Mouse (Mus musculus): ENCODE measurements around the gene AI837181. TPM values are rescaled to one million over a fixed set of nuclear protein-coding genes. Genes with fewer than 3 reads are reported as not detected.

AI837181 gene
- total RNA-seq, 2 experiments from 2014 or later = 60.8 to 63.3 TPM

GRCm38 (mm10) chr19:5410641-5411040 lies 14.3 kb upstream of the AI837181 start:
- intact Hi-C loops (cut with DNase I) = no loop called here
- no peak for DNase-seq (ENCODE audit: low spot score in 2 of 2)

GRCm38 (mm10) chr19:5411961-5412360 lies 13.0 kb upstream of the AI837181 start:
- intact Hi-C loops (cut with DNase I) = no loop called here

GRCm38 (mm10) chr19:5413840-5414239 lies 11.1 kb upstream of the AI837181 start:
- DNase-seq (ENCODE audit: low spot score in 2 of 2) = no peak
- intact Hi-C loops (cut with DNase I) = no loop called here

More at GRCm38 (mm10) chr19:5411961-5412360, 13.0 kb upstream of the AI837181 start:
- DNase-seq (ENCODE audit: low spot score in 2 of 2) = no peak

GRCm38 (mm10) chr19:5414534-5414957 lies 10.4 kb upstream of the AI837181 start:
- peak in 1 of 2 experiments; percentile 73 for DNase-seq (ENCODE audit: low spot score in 2 of 2)
- intact Hi-C loops (cut with DNase I) = no loop called here

- no peak for DNase-seq (ENCODE audit: low spot score in 2 of 2)
- intact Hi-C loops (cut with DNase I) = no loop called here
Observed at GRCm38 (mm10) chr19:5418750-5419466, 6.0 kb upstream of the AI837181 start.

- intact Hi-C loops (cut with DNase I) = no loop called here
Observed at GRCm38 (mm10) chr19:5419630-5420029, 5.3 kb upstream of the AI837181 start.

GRCm38 (mm10) chr19:5420579-5420978 lies 4.4 kb upstream of the AI837181 start:
- DNase-seq (ENCODE audit: low spot score in 2 of 2) = no peak
- intact Hi-C loops (cut with DNase I) = no loop called here

More at GRCm38 (mm10) chr19:5419630-5420029, 5.3 kb upstream of the AI837181 start:
- DNase-seq (ENCODE audit: low spot score in 2 of 2) = no peak

- DNase-seq (ENCODE audit: low spot score in 2 of 2) = no peak
- intact Hi-C loops (cut with DNase I) = no loop called here
Observed at GRCm38 (mm10) chr19:5421784-5422183, 3.2 kb upstream of the AI837181 start.

GRCm38 (mm10) chr19:5422267-5422666 lies 2.7 kb upstream of the AI837181 start:
- DNase-seq (ENCODE audit: low spot score in 2 of 2) = no peak
- intact Hi-C loops (cut with DNase I) = no loop called here

- intact Hi-C loops (cut with DNase I) = no loop called here
- no peak for DNase-seq (ENCODE audit: low spot score in 2 of 2)
Observed at GRCm38 (mm10) chr19:5422895-5423443, 2.0 kb upstream of the AI837181 start.

- intact Hi-C loops (cut with DNase I) = no loop called here
- DNase-seq (ENCODE audit: low spot score in 2 of 2) = no peak
Observed at GRCm38 (mm10) chr19:5423561-5423960, 1.4 kb upstream of the AI837181 start.

GRCm38 (mm10) chr19:5424092-5424781 lies 707 bp upstream of the AI837181 start:
- intact Hi-C loops (cut with DNase I) = no loop called here
- no peak for DNase-seq (ENCODE audit: low spot score in 2 of 2)

GRCm38 (mm10) chr19:5425906-5426565 lies 1.1 kb downstream of the AI837181 start:
- no peak for DNase-seq (ENCODE audit: low spot score in 2 of 2)

GRCm38 (mm10) chr19:5426640-5427290 lies 1.8 kb downstream of the AI837181 start:
- intact Hi-C loops (cut with DNase I) = no loop called here
- DNase-seq (ENCODE audit: low spot score in 2 of 2) = no peak

More at GRCm38 (mm10) chr19:5425906-5426565, 1.1 kb downstream of the AI837181 start:
- intact Hi-C loops (cut with DNase I) = no loop called here

GRCm38 (mm10) chr19:5428083-5428482 lies 3.1 kb downstream of the AI837181 start:
- intact Hi-C loops (cut with DNase I) = no loop called here
- DNase-seq (ENCODE audit: low spot score in 2 of 2) = no peak

GRCm38 (mm10) chr19:5429219-5429618 lies 4.3 kb downstream of the AI837181 start:
- intact Hi-C loops (cut with DNase I) = no loop called here
- DNase-seq (ENCODE audit: low spot score in 2 of 2) = no peak

GRCm38 (mm10) chr19:5429806-5430205 lies 4.9 kb downstream of the AI837181 start:
- DNase-seq (ENCODE audit: low spot score in 2 of 2) = no peak
- intact Hi-C loops (cut with DNase I) = loop anchor here (10.0 kb wide), 1 partner anchor 135 kb away; the partner anchor contains the start of genes Ap5b1 and Ovol1

GRCm38 (mm10) chr19:5430408-5430807 lies 5.5 kb downstream of the AI837181 start:
- intact Hi-C loops (cut with DNase I) = loop anchor here (10.0 kb wide), 1 partner anchor 134 kb away; the partner anchor contains the start of genes Ap5b1 and Ovol1
- no peak for DNase-seq (ENCODE audit: low spot score in 2 of 2)

GRCm38 (mm10) chr19:5431911-5432464 lies 7.0 kb downstream of the AI837181 start:
- DNase-seq (ENCODE audit: low spot score in 2 of 2) = no peak
- intact Hi-C loops (cut with DNase I) = loop anchor here (10.0 kb wide), 1 partner anchor 133 kb away; the partner anchor contains the start of genes Ap5b1 and Ovol1

Measured in left cerebral cortex, postnatal 14 days (tissue).